ENCODE assay signal across 15 mouse cellular contexts in the genomic region with DNA sequence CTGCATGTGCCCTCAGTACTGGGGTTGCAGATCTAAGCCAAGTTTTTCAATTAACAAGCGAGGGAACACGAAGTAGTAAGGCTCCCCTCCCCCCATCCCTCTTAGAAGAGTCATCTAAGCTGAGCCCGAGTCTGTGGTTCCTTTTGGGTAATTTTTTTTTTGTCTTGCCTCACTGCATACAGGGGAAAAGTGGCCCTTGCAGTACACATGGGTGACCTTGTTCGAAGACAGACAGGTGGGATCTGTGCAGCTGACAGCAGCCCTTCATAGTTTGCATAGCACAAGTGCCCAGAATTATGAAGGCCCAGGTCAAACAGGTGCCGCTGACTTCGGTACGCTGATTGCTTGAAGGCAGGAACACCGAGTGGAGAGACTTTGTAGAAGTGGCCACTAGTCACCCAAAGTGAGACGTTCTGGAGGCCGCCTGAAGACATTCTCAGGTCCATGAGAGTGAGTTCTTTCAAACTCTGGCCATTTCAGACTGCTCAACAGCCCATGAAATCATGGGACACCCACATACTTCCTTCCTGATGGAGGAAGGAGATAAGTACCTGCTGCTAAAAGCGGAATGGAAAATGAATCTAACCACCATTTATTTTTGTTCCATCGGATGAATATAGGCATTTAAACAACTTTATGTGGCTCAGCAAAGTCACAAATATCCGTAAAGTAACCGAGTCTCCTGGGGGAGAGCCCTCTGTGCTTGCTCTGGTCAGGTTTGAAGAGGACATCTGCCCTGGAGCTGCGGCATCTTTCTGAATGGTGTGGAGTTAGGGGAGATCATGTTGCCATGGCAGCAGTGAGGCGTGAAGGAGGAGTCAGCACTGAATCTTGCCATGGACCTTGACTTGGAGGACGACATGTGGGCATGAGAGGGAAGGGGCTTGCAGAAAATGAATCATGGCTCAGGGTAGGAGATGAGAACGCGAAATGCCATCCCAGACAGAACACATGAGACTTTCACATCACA.
A peak's percentile ranks its signal among the peaks of the same experiment; 100 is the strongest.
DNase-seq lines count a peak whose midpoint lies in the region; ATAC-seq and TF ChIP-seq lines count a peak whose summit lies in the region.
"Had no signal": no experiment of that assay in that cellular context is flagged by ENCODE, and none has a peak within 500 bp of the region (broad histone marks: within the 10 kb centered on the region; RNA-seq: fewer than 3 reads in every experiment).

No protein-coding gene starts in this region.

- TF ChIP-seq EP300 in stomach, postnatal 0 days (optimal IDR thresholded peaks at IDR 0.05) = no peak

- WGBS in stomach, postnatal 0 days = 73% methylated on average over 19 of the region's 19 CpGs

- H3K4me3 ChIP-seq in stomach, postnatal 0 days (ENCODE audit: low read depth, low read length) = no peak overlapping the region
- H3K4me3 ChIP-seq: heart, embryonic 12.5 days; hindbrain, embryonic 13.5 days; limb, embryonic 12.5 days; midbrain, embryonic 12.5 days had no signal

- no peak for TF ChIP-seq CTCF in stomach, postnatal 0 days (IDR thresholded peaks at IDR 0.05; ENCODE audit: low read depth)

- DNase-seq in adrenal gland, postnatal 25 days = peak; percentile 12
- DNase-seq in adrenal gland, postnatal 10 days = no peak
- DNase-seq in spleen, adult 18-20 months = peak; percentile 29 to 48
- no peak for DNase-seq in spleen, postnatal 4 days (ENCODE audit: low spot score in 2 of 2)
- DNase-seq in naive thymus-derived CD4-positive, alpha-beta T cell, adult 2 months (ENCODE audit: low read depth) = peak; percentile 79
- DNase-seq in urinary bladder, postnatal 14 days (ENCODE audit: low spot score) = no peak
- no peak for DNase-seq in stomach, postnatal 0 days (ENCODE audit: low spot score)
- no peak for DNase-seq in urinary bladder, postnatal 4 days (ENCODE audit: low spot score in 2 of 2)
- DNase-seq: cerebellum, postnatal 10 days; kidney, adult 8-10 months; lung, adult 2 months had no signal

- H3K4me1 ChIP-seq in stomach, postnatal 0 days (replicated peaks; ENCODE audit: control insufficient read depth, insufficient read depth) = no peaks in the 10 kb centered on the region
- H3K4me1 ChIP-seq: heart, embryonic 12.5 days; hindbrain, embryonic 13.5 days; limb, embryonic 12.5 days had no signal

- H3K27ac ChIP-seq in stomach, postnatal 0 days (replicated peaks) = no peak overlapping the region
- H3K27ac ChIP-seq: hindbrain, embryonic 13.5 days; limb, embryonic 12.5 days; midbrain, embryonic 12.5 days had no signal

- no peaks in the 10 kb centered on the region for H3K9me3 ChIP-seq in stomach, postnatal 0 days (ENCODE audit: control insufficient read depth, low read length)
- H3K9me3 ChIP-seq: hindbrain, embryonic 13.5 days; limb, embryonic 12.5 days; midbrain, embryonic 12.5 days had no signal

- no peak overlapping the region for H3K4me2 ChIP-seq in stomach, postnatal 0 days (replicated peaks; ENCODE audit: low read depth)
- H3K4me2 ChIP-seq: heart, embryonic 12.5 days; hindbrain, embryonic 13.5 days; limb, embryonic 12.5 days; midbrain, embryonic 12.5 days had no signal

- ATAC-seq in stomach, postnatal 0 days (ENCODE audit: low FRiP score, low TSS enrichment) = no peak

- no peak overlapping the region for H3K9ac ChIP-seq in stomach, postnatal 0 days (ENCODE audit: low read length)
- H3K9ac ChIP-seq: heart, embryonic 12.5 days; hindbrain, embryonic 13.5 days; limb, embryonic 12.5 days; midbrain, embryonic 12.5 days had no signal

- H3K27me3 ChIP-seq in stomach, postnatal 0 days (ENCODE audit: control insufficient read depth, insufficient read depth, low read length) = no peaks in the 10 kb centered on the region
- H3K27me3 ChIP-seq: heart, embryonic 12.5 days; hindbrain, embryonic 13.5 days; limb, embryonic 12.5 days; midbrain, embryonic 12.5 days had no signal

- H3K36me3 ChIP-seq in stomach, postnatal 0 days (ENCODE audit: control insufficient read depth, insufficient read depth, low read length) = no peaks in the 10 kb centered on the region
- H3K36me3 ChIP-seq: heart, embryonic 12.5 days; hindbrain, embryonic 13.5 days; limb, embryonic 12.5 days; midbrain, embryonic 12.5 days had no signal

Comparison
In these comparisons a context has a peak if more than half of its experiments do, and no peak if none do; other contexts are left out.
1. DNase-seq: peak in adrenal gland, postnatal 25 days (single experiment), spleen, adult 18-20 months (2 of 2) and naive thymus-derived CD4-positive, alpha-beta T cell, adult 2 months (single experiment); none in adrenal gland, postnatal 10 days (single experiment), spleen, postnatal 4 days (0 of 2), urinary bladder, postnatal 14 days (single experiment), stomach, postnatal 0 days (single experiment) and urinary bladder, postnatal 4 days (0 of 2).